Mouse (Mus musculus) megakaryocyte progenitor cell, adult 5-6 weeks (primary cell): ENCODE measurements around the gene Itgav. TPM values are rescaled to one million over a fixed set of nuclear protein-coding genes. Genes with fewer than 3 reads are reported as not detected.

Experiments used
- ATAC-seq: replicated peaks from 2 replicates; pipeline ENCODE4 v1.8.0; 2016; ENCODE audit warnings: mild to moderate bottlenecking, moderate TSS enrichment, inconsistent platforms; ENCODE audit not compliant: poor library complexity
- total RNA-seq, 2 experiments: library from RNA; stranded (forward) in 1 of 2; stranded (reverse) in 1 of 2; fragments of 157-497, 149-512 nt in 1 of 2; fragments of 200-1000 nt in 1 of 2; gene quantifications; 2 replicates each; pipeline versions ENCODE4 v1.2.3 to v1.2.4; 2015 to 2017

Gene Itgav
- total RNA-seq, 2 experiments from 2014 or later, result 9.5 to 30.9 TPM

DNA sequence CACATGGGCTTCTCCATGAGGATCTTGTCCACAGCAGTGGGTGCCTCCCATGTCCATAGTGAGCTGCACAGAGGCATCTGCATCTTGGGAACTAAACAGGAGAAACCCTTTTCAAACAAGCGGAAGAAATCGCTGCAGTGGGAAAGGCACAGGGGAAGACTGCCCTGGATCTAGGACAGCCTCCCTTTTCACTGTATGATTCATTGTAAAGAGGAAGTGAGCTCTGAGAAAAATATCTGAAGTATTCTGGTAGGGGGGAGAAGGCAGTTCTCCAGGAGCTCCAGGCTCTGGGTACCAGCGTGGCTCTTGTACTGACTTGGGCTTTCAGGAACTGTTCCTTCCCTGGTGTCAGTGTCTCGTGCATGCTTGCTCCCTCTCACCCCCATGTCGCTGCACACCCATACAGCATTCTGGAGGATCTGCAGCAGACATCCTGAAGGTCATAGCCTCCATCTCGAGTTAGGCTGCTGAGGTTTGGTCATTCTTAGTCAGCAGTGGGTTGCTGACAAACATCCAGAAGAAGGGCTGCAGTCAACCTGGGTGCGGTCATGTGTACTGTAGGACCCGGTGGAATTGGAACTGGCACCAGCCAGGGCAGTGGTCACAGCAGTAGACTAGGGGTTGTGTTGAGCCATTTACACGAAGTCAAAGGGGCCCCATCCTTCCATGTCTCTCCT is 20.2 kb downstream of the Itgav start:
- peak; percentile 63 for ATAC-seq

DNA sequence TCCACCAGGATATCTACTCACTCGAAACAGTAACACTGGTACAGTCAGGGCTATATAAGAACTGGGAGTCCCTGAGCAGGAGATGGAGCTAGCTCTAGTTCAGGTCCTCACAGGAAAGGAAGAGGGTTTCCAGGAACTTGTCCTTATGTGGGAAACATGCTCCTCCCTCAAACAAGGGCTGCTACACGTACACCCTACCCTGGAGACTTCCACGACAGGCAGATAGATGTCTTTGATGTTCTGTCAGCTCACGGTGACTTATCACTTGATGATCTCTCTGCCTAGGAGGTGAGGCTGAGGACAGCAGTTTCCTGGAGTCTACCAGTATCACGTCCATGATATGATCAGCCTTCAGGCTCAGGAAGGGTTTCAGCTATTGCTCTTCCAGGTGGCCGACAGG is 21.1 kb downstream of the Itgav start:
- no peak for ATAC-seq

DNA sequence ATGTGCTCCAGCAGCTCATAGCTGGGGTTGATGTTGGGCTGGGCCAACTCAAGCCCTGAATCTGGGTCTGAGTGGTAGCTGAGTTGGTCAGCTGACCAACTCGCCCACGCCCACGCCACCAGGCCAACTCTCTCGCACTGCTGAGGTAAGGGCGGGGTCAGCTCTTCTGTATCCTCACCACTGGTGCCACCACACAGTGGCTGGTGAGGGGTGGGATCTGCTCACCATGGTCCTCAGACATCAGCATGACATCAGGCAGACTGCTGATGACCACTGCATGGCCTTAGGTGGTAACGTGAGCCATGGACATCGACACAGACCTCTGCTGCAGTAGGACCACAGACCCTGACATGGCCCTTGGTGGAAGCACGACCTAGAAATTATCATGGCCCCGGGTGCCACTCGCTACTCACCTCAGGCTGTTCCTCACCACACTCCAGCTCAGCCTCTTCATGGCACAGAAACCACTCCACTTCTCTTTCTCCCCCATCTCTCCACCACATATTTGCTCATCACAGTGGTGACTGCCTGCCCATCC is 24.5 kb downstream of the Itgav start:
- ATAC-seq, result no peak

DNA sequence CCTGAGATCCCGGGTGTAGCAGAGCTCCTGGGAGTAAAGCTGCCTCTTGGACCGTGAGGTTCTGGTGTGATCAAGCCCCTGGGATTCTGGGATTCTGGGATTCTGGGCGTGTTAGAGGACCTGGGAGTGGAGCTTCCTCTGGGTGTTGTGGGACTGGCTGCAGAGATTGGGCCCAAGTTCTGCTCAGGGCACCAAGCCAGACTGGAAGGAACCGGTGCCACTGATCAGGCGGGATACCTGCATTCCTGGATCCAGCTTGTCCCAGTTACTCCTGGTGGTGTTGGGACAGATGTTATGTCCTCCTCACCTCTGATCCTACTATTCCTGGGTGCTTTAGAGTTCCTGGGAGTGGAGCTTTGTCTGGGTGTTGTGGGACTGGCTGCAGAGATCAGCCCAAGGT is 28.8 kb downstream of the Itgav start:
- no peak for ATAC-seq

DNA sequence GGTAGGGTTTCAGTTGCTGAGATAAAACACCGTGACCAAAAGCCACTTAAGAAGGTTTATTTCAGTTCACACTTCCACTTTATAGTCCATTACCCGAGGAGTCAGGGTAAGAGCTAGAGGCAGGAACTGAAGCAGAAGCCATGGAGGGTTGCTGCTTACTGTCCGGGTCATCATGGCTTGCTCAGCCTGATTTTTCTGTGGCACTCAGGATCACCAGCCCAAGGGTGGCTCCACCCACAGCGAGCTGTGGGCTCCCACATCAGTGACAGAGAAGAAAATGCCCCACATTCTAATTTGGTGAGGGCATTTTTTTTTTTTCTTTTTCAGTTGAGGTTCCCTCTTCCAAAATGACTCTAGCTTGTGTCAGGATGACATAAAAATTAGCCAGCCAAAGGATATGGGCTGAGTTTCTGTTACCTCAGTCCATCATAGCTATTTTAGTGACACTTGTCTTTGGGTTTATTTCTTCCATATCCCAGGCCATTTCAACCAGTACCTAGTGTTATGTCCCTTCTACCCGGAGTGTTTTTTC is 30.2 kb downstream of the Itgav start:
- ATAC-seq, result no peak

DNA sequence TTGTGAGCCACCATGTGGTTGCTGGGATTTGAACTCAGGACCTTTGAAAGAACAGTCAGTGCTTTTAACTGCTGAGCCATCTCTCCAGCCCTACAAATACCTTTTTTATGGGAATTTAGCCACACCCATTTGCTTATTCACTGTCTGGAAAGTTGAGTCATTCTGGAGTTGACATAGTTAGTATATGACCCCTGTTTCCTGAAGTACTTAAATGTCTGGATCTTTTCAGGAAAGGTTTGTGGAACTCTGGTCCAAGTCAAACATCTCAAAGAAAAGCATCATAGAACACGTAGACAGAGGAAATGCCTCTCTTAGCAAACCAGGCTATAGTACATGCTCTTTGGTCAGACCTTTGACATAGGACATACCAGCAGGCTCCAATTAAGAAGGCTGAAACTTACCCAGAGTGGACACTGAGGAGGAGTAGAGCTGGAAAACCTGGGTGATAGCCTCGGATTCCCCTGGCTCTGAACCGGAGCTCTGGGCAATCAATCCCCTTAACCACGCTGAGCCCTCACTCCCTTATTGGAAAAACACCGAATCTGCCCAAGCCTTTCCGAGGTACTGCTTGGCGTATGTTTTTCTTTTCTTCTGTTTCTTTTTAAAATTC is 34.5 kb downstream of the Itgav start:
- no peak for ATAC-seq

DNA sequence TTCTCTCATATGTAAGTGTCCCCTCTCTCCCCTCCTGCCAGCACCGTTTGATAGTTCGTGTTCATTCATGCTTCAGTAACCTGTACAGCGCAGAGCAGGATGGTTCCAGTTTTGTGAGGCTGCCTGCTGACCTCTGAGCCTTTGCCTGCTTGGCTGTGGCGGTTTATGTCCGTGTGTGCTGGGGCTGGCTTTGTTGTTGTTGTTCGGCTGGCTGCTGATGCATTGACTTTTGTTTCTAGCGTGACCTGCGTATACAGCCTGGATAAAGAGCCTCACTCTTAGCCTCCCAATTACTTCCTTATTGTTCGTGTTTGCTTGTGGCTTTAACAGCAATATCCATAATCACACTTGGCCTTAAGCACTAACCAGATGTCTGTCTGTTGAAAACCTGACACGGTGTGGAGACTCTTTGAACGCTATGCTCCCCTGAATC is 35.0 kb downstream of the Itgav start:
- no peak for ATAC-seq

DNA sequence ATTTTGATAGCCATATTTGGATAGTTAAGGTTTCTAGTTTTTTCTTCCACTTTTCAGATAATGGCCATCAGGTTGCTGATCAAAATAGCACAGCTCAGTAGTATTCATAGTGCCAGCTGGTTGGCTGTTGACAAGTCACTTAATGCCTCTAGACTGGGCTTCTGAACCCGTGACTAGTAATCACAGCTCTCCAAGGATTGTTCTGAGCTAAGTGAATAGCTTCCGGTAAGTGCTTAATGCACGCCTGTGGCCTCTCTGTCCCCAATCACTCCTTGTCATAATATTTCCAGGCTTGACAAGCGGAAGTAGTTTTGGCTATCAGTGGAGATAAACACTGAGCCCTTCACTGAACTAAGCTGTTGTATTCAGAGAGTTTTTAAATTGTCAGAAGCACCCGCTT is 35.5 kb downstream of the Itgav start:
- ATAC-seq, result no peak

DNA sequence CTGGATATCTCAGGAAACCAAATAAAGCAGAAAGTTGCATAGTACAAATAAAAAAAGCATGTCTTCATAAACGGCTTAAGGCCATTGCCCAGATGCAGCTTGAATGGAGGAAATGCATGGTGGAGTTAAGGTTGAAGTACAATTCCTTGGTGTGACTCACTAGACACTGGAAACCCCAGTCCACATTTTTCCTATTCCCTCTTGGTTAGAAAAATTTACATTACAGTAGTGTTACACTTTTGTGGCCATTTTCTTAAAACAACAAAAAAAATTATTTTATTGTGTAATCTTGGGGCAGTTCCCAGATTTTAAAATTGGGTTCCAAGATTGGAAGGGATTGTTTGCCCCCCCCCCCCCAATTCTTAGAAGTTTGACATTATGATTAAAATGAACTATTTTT is 35.9 kb downstream of the Itgav start:
- no peak for ATAC-seq

DNA sequence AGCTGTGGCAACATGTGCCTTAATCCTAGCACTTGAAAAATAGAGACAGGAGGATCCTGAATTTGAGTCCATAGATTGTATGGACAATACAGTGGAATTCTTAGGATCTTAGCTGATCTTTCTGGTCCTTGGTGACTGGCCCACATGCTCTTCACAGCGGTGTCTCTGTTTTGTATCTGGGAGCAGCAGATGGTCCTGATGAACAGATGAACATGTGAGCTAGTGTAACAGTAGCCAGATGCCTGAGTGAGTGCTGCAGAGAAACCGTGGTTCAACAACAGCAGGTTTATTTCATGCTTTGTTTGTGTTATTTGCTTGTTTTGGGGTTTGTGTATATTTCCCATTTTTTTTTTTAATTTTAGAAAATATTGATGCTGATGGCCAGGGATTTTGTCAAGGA is 37.3 kb downstream of the Itgav start:
- no peak for ATAC-seq

DNA sequence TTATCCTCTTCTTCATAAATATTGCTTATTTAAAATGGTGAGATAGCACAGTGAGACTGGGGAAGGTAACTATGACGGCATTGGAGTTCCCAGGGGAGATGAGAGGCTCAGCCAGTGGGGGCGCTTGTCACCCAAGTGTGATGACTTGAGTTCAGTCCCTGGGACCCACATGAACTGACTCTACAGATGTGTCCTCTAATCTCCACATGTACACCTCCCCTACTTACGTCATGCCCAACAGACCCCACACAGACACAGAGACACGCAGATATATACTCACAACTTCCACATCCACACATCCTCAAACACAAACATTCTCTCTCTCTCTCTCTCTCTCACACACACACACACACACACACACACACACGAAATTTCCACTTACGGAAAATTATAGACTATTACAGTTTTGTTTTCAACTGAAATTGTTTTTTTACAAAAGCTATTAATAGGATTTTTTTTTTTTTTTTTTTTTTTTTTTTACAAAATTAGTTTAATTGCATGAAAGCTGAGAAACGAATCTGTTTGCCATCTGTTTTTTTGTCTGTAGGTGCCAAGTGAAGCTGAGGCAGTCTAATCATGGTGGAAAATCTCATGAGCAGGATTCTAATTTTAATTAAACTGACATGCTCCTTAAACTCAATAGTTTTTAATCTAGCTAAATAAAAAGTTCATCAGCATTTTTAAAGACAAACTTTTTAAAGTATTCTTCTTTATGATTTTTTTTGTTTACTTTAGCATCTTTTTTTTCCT is 38.1 kb downstream of the Itgav start:
- peak; percentile 26; the same call in 1 of the 2 replicates for ATAC-seq

DNA sequence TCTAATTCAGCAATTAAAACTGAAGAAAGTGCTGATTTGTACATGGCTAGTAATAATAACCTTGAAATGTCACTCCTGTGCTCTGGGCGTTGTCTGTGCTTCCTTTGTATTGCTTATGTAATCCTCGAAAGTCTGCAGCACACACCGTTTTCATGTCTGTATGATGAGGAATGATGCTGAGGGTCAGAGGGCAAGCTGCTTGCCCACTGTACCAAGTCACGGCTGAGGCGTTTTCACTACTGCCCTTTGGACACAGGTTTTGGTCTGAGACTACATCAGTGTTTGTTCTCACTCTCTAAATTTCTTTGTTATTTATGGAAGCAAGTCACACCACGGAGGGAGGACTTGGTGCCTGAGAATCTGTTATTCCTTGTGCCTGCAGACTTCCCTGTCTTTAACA is 41.9 kb downstream of the Itgav start:
- ATAC-seq, result no peak

DNA sequence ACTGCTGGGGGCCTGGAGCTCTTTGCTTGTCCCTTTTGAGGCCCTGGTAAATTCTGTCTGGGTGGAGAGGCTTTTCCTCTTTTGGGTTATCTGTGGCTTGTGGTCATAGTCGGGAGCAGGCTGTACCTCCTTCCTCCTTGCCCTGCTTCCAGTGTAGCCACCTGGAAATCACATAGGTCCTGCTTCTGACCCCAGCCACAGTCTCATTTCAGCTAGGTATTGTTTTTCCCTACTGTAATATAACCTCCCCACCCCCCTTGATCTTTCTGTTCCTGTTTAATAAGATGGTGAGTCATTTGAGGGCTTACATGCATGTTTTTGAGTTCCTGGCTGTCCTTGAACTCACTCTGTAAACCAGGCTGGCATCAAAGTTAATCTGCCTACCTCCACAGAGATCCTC is 42.7 kb downstream of the Itgav start:
- ATAC-seq, result peak; percentile 64

DNA sequence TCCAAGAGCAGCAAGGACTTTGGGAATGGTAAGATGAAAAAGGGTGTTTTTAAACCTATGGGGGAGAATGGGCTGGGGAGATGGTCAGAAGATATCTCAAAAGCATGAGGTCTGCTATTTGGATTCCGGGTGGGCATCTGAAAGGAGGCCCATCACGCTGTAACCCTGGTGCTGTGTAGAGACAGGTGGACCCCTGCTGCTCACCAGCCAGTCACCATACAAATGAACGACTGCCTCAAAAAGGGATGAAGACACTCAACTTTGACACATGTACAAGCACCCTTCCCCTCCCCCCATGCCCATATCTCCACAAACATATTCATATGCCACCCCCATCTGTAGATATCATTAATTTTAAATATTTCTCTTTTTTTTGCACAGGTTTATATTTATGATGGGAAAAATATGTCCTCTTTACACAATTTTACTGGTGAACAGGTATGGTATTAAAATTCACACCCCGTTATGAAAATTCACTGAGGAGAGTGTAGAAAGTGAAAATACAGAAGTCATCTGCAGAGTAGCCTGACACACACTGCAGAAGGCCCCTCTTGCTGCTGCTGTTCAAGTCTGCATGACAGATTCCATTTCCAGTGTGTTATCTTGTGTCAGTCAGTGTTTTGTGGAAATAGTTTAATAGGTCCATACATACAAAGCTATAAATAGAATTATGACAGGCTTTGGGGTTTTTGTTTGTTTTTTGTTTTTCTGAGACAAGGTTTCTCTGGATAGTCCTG is 44.3 kb downstream of the Itgav start:
- peak; percentile 38; the same call in 1 of the 2 replicates for ATAC-seq

DNA sequence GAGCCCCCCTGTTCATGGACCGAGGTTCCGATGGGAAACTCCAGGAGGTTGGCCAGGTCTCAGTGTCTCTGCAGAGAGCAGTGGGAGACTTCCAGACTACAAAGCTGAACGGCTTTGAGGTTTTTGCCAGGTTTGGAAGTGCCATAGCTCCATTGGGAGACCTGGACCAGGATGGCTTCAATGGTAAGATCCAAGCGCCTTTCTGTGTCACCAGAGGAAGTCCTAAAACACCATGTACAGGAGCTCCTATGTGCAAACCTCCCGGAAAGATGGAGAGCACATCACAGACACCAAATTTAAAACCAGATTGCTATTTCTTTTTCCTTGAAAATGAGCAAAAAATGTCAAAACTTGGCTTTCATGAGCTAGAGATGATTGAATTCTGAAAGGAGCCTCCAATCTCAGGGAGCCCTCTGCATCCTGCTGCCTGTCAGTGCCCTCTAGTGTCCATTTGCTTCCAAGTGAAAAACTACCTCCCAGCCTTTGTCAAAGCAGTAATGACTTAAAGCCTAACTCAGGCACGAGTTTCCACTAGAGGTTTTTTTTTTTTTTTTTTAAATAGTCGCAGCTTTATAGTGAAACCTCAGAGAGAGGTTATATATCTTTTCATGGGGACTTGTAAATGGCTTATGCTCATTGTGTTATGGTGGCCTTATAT is 47.1 kb downstream of the Itgav start:
- ATAC-seq, result peak; percentile 94

DNA sequence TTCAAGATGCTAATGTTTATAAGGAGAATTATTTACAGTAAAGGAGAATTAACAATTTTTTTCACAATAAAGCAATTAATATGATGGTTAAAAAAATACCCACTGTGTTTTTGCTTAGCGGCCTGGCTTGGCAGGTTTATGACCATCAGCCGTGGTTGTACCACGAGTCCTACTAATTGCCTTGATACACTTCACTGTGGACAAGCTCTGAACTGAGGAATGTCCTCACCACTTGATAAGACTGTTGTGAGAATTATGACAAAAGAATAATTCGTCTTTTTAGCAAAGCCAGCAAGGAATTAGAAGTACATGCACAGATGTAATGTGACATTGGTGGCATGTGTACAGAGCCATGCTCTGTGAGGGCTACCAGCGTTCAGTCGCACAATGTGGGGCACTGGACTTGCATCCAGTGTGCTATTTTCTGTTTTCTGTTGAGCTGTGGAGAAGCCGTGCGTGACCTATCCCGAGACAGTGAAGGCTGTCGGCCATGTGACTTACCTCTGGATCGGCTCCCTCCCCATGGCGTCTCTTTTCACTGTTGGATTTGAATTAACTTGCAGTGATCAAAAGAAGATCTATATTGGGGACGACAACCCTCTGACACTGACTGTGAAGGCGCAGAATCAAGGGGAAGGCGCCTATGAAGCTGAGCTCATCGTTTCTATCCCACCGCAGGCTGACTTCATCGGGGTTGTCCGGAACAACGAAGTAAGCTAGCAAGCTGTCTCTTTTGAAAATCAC is 67.3 kb downstream of the Itgav start:
- ATAC-seq, result no peak

DNA sequence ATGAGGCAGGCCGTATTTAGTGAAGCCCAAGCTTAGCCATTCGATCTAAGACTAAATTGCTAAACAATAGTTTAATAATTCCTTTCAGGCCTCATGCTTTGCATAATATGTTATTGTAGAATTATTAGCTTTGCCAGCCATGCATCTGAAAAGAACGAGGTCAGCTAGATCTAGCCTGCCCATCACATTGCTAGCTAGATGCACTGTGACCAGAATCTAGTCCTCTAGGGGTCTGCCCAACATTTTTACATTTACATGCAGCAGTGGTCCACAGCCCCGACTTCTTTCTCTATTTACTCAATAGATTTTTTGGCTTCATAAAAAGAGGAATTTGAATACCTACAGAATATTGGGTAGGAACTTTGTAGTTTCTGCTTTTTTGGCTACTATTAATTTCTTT is 67.9 kb downstream of the Itgav start:
- no peak for ATAC-seq

DNA sequence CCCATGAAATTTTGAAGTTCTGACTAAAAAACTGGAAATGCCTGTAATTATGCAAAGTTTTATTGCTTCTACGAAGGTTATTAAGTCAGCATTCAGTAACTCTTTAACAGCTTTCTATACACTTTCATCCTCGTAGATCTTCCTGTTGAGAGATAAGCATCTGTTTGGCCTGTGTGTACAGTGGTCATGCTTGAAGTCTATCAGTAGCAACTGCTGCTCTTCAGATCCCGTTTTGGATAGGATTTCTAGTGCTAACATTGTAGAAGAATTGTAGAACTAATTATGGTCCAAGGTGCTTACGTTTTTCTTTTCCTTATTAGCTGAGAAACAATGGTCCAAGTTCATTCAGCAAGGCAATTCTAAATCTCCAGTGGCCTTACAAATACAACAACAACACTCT is 71.6 kb downstream of the Itgav start:
- no peak for ATAC-seq

DNA sequence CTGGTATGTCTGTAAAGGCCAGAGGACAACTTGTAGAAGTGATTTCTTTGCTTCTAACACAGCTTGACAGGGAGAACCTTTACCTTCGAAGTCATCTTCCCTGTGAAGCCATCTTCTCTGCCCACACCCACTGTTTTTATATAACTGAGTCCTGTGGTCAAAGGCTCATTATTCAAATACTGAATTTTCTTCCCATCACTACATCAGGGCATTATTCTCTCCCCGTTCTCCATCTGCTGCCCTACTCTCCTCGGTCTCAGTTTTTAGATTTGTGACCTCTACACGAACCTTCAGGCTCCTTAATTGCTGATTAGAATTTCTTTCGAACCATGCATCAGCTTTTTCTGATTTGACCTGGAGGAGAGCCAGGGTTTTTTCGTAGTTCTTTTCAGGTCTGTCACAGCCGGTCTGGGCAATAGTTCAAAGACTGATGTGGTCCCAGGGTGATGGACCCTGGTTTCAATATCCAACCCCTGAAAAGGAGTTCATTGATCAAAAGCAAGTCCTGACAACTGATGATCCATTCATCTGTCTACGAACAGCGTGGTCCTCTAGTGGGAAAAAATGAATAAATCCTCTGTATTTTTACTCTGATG is 73.8 kb downstream of the Itgav start:
- no peak for ATAC-seq
